Mouse (Mus musculus) heart, adult 8-10 months (tissue): ENCODE measurements at regions not wholly inside any gene's neighbourhood (a gene's known extent, or its start where the extent isn't known, plus 50 kb on each side); places are given as distances from the start of the nearest gene placed in this dataset.

Source experiments
- DNase-seq: peaks from one replicate; pipeline ENCODE4 v3.0.0; 2022; ENCODE audit warnings: low spot score

- DNase-seq = no peak
Observed at GRCm38 (mm10) chr14:47795062-47795461, 146.8 kb downstream of the Ktn1 start.

- no peak for DNase-seq
Observed at GRCm38 (mm10) chr14:47798203-47798602, 150.0 kb downstream of the Ktn1 start.

DNA sequence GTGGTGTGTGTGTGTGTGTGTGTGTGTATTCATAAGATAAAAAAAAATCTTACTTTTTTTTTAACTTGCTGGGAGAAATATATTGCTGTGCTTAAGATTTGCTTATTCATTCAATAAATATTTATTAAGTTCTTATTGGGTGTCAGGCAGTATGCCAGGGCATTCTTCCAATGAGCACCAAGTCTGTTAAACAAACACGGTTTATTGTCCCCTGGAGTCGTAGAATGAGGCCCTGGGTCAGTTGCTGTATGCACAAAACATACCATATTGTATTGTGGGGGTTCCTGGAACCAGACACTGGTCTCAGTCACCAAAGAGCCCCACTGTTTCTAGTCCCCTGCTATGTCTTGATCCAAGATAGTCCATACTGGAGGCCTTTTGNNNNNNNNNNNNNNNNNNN, 151.3 kb downstream of the Ktn1 start:
- DNase-seq = no peak

DNA sequence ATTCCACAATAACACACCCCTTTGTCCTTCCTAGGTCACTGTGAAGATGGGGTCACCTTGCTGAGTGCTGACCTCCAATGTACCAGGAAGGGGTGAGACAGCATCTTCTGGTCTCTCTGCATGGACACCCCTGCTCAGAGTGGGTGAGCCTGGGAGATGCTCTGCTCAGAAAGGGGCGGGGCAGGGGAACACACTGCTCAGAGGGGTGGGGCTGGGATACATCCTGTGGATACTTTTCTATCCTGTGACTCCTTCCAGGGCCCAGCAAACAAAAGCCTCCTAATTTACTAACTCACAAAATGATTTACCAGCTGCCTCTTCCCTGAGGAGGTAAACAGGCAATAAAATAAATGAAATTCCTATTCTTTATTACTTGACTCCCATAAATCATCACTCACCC, 157.0 kb downstream of the Ktn1 start:
- DNase-seq = peak; percentile 13

GRCm38 (mm10) chr14:47805771-47806535, 157.7 kb downstream of the Ktn1 start:
- DNase-seq = no peak

GRCm38 (mm10) chr14:47808097-47808910, 160.1 kb downstream of the Ktn1 start:
- no peak for DNase-seq

DNA sequence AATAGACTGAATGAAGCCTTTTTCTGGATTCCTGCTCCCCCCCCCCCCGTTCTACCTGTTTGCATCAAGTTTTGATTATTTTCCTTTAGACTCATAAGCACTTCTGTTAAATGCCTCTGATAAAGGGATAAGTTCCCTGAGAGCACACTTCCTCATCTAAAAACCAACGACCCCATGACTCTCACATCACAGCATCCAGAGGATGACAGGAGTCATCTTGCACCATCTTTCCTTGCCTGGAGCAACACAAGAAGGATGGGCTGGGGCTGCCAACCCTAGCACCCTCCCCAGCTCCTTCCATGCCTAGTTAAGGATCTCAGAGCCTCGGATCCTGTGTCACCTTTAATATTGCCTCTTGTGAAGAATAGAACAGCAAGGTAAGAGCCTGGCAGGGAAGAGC, 170.0 kb downstream of the Ktn1 start:
- DNase-seq = no peak

DNA sequence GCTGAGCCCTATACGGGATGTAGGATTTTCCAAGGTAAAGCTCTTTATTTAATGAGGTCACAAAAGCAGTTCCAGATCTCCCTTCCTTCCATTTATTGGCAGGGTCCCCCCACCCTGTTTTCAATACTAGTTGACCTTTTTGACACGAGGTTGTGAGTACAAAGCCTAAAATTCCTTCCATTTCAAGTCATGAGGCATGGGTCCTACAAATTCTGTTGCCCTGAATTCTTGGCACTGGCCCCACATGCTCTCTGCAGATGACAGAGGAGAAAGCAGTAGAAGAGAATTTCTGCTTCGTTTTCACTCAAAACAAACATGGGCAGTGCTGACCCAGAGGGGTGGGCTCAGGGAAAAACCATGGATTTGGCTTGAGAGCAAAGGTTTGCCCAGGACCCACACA, 170.4 kb downstream of the Ktn1 start:
- DNase-seq = no peak

DNA sequence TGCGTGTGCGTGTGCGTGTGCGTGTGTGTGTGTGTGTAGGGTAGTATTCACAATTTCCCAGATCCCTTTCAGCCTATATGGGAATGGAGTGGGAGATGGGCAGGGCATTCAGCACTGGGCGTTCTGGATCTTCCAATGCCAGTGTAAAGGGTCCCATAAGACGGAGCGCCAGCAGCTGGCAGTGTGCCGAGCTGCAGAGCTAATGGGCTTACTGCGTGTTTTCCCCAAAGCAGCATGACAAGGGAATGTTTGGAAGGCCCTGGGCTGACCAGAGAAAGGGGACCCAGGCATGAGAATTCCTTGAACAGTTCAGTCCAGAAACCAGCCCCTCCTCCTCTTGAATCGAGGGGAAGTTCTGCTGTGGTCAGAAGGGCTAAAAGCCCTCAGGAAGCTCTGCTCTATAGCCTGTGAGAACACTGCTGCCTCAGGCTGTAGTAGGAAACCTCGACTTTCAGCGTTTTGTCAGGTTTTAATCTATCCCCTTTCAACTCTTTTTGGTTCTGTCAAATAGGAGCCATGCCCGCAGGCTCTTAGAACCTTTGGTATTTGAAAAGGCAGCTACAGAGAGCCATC, 172.4 kb downstream of the Ktn1 start:
- no peak for DNase-seq

GRCm38 (mm10) chr14:47823182-47823581, 174.9 kb downstream of the Ktn1 start:
- DNase-seq = no peak

- DNase-seq = no peak
Observed at GRCm38 (mm10) chr14:47823696-47824095, 175.4 kb downstream of the Ktn1 start.

GRCm38 (mm10) chr14:47825446-47825956, 177.3 kb downstream of the Ktn1 start:
- DNase-seq = no peak

DNA sequence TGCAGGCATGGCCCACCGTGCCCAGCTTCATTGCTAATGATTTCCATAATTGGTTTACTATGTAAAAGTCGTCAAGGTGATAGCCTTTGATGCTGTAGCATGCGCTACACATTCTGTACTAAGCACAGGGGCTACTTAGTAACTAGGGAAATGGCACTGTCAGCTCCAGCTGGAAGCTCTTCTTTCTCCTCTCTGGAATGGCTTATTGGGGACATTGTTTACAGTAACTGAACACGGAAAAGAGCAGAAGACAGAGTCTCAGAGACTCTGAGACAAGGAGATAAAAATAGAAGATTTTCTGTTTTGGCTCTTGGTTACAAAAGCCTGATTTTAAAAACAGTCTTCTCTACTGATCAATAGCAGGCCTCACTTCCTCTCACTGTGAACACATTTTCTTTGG, 178.3 kb downstream of the Ktn1 start:
- DNase-seq = no peak

- DNase-seq = no peak
Observed at GRCm38 (mm10) chr14:47827623-47828022, 179.4 kb downstream of the Ktn1 start.

GRCm38 (mm10) chr14:47833696-47834095, 185.4 kb downstream of the Ktn1 start:
- no peak for DNase-seq

- no peak for DNase-seq
Observed at GRCm38 (mm10) chr14:47835408-47835807, 187.2 kb downstream of the Ktn1 start.

DNA sequence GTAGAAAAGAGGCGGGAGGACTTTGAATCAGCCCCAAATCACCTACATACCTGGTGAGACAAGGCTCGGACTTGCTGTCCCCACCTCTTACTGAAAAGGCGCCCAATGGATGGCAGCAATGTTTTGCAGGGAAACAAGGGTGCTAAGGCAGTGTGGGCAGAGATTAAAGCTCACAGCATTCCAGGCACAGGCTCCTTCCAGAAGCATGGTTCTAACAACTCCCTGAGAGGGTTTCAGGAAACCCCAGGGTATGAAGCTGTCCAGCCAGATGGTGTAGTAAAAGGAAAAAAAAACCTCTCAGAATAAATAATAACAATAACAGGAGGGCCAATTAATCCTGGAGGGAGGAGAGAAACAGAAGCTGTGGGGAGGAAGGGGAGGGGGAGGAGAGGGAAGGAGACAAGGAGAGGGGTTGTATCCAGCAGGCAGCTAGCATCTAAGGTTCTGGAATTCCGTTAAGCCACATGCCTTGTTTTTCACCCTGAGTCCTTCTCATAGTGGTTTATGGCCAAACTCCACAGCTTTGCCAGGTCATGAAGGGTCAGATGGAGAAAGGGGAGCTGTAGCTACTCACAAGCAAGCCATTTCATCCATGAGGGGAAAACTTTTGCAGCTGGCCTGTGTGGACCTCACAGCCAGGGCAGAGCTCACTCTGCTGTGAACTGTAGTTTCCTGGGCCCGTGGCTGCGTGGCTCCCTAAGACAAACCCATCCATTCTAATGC, 191.4 kb downstream of the Ktn1 start:
- no peak for DNase-seq

- DNase-seq = no peak
Observed at GRCm38 (mm10) chr14:47844366-47844765, 196.1 kb downstream of the Ktn1 start.

- no peak for DNase-seq
Observed at GRCm38 (mm10) chr14:47848861-47849260, 200.6 kb downstream of the Ktn1 start.

- DNase-seq = no peak
Observed at GRCm38 (mm10) chr14:47856280-47856765, 208.1 kb downstream of the Ktn1 start.

GRCm38 (mm10) chr14:47857271-47857670, 209.0 kb downstream of the Ktn1 start:
- DNase-seq = no peak
